Mouse (Mus musculus): Measurements from ENCODE around the gene Sbk2. TPM values are rescaled to one million over a fixed set of nuclear protein-coding genes. Genes with fewer than 3 reads are reported as not detected.

The Sbk2 gene
- polyA plus RNA-seq, 1 experiment from 2014 or later = not detected

DNA sequence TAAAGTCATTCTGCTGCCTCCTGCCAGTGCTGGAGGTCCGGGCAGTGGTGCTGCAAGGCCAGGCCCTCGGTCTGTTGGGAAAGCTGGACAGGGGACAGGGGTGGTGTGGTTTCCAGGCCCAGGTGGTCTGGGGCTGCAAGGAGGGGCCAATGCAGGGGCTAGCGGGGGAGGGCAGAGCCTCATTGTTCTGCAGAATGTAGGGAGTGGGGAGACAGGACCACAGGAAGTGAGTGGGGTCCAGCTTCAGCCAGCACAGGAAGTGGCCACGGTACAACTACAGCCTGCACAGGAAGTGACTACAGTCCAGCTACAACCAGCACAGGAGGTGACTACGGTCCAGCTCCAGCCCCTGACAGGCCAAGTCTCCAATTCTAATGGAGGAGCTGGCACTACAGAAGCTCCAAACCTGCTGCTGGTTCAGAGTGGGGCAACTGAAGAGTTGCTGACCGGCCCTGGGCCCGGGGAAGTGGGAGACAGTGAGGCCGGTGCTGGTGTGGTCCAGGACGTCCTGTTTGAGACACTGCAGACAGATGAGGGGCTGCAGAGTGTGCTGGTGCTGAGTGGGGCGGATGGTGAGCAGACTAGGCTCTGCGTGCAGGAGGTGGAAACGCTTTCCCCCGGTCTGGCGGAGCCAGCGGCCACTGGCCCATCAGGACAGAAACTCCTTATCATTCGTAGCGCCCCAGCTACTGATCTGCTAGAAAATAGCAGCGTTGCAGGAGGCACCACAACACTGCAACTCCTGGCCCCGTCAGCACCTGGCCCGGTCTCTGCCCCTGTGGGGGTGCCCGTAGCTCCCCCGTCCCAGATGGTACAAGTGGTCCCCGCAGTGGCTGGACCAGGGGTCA is 43.0 kb downstream of the Sbk2 start:
- Histone ChIP-seq H3K4me1 (ENCODE audit: control insufficient read depth, insufficient read depth, low read length) (peaks cover 41% of the 10 kb centered on the region), H3K9ac (ENCODE audit: low read length) (peak overlapping the region; percentile 40), H3K27ac (ENCODE audit: low read depth, low read length) (peak overlapping the region; percentile 96), H3K9me3 (replicated peaks; ENCODE audit: control insufficient read depth, low read length) (no peaks in the 10 kb centered on the region), H3K27me3 (replicated peaks; ENCODE audit: control insufficient read depth, insufficient read depth, low read length) (no peaks in the 10 kb centered on the region), H3K4me2 (ENCODE audit: low read length) (peak overlapping the region; percentile 91; the same call in 1 of the 2 replicates), H3K36me3 (ENCODE audit: control insufficient read depth, insufficient read depth, low read length) (peaks cover 41% of the 10 kb centered on the region), H3K4me3 (ENCODE audit: low read depth, low read length) (no peak overlapping the region)
- 59% methylated on average over 23 of the region's 23 CpGs for WGBS
- ATAC-seq = no peak
- no peak for DNase-seq (ENCODE audit: low spot score)

DNA sequence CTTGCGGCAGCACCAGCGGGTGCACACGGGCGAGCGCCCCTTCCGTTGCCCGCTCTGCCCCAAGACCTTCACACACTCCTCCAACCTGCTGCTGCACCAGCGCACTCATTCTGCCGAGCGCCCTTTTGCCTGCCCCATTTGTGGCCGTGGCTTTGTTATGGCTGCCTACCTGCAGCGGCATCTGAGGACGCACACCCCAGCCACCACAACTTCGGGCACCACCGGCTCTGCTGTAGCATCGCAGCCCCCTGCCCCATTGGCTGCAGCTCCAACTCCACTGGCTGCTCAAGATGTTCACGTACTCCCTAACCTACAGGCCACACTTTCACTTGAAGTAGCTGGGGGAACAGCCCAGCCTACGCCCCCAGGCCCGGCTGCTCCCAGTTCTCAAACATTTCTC is 43.7 kb downstream of the Sbk2 start:
- Histone ChIP-seq H3K4me1 (ENCODE audit: control insufficient read depth, insufficient read depth, low read length) (peaks cover 38% of the 10 kb centered on the region), H3K9ac (ENCODE audit: low read length) (no peak overlapping the region), H3K27me3 (replicated peaks; ENCODE audit: control insufficient read depth, insufficient read depth, low read length) (no peaks in the 10 kb centered on the region), H3K4me3 (ENCODE audit: low read depth, low read length) (no peak overlapping the region), H3K27ac (ENCODE audit: low read depth, low read length) (peak overlapping the region; percentile 96; the same call in 1 of the 2 replicates), H3K9me3 (replicated peaks; ENCODE audit: control insufficient read depth, low read length) (no peaks in the 10 kb centered on the region), H3K4me2 (ENCODE audit: low read length) (no peak overlapping the region), H3K36me3 (ENCODE audit: control insufficient read depth, insufficient read depth, low read length) (peaks cover 41% of the 10 kb centered on the region)
- DNase-seq (ENCODE audit: low spot score) = no peak
- WGBS = 85% methylated on average over 18 of the region's 19 CpGs
- no peak for ATAC-seq

DNA sequence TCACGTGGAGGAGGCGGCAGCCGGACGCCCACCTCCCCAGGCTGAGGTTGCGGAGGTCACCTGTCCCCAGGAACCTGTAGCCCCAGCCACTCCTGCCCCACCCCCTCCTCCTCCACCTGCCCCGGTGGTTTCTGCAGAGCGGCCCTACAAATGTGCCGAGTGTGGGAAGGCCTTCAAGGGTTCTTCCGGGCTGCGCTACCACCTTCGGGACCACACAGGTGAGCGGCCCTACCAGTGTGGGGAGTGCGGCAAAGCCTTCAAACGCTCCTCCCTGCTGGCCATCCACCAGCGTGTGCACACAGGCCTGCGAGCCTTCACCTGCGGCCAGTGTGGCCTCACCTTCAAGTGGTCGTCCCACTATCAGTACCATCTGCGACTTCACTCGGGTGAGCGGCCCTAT is 44.2 kb downstream of the Sbk2 start:
- Histone ChIP-seq H3K4me1 (ENCODE audit: control insufficient read depth, insufficient read depth, low read length) (peaks cover 33% of the 10 kb centered on the region), H3K27me3 (replicated peaks; ENCODE audit: control insufficient read depth, insufficient read depth, low read length) (no peaks in the 10 kb centered on the region), H3K4me3 (ENCODE audit: low read depth, low read length) (no peak overlapping the region), H3K4me2 (ENCODE audit: low read length) (no peak overlapping the region), H3K36me3 (ENCODE audit: control insufficient read depth, insufficient read depth, low read length) (peaks cover 41% of the 10 kb centered on the region), H3K9me3 (replicated peaks; ENCODE audit: control insufficient read depth, low read length) (no peaks in the 10 kb centered on the region), H3K27ac (ENCODE audit: low read depth, low read length) (no peak overlapping the region), H3K9ac (ENCODE audit: low read length) (no peak overlapping the region)
- no peak for ATAC-seq
- DNase-seq (ENCODE audit: low spot score) = no peak
- WGBS = 91% methylated on average over 21 of the region's 21 CpGs

DNA sequence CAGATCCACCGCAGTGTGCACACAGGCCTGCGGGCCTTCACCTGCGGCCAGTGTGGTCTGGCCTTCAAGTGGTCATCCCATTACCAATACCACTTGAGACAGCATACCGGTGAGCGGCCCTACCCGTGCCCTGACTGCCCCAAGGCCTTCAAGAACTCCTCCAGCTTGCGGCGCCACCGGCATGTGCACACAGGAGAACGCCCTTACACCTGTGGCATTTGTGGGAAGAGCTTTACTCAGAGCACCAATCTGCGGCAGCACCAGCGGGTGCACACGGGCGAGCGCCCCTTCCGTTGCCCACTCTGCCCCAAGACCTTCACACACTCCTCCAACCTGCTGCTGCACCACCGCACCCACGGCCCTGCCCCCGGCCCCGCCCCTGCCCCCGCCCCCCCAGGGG is 45.1 kb downstream of the Sbk2 start:
- H3K36me3 ChIP-seq (ENCODE audit: control insufficient read depth, insufficient read depth, low read length) = peaks cover 41% of the 10 kb centered on the region
- H3K9me3 ChIP-seq (replicated peaks; ENCODE audit: control insufficient read depth, low read length) = no peaks in the 10 kb centered on the region
- no peak overlapping the region for H3K9ac ChIP-seq (ENCODE audit: low read length)
- WGBS = 85% methylated on average over 21 of the region's 21 CpGs
- H3K4me2 ChIP-seq (ENCODE audit: low read length) = no peak overlapping the region
- H3K4me1 ChIP-seq (ENCODE audit: control insufficient read depth, insufficient read depth, low read length) = peaks cover 29% of the 10 kb centered on the region
- H3K27ac ChIP-seq (ENCODE audit: low read depth, low read length) = no peak overlapping the region
- no peak for DNase-seq (ENCODE audit: low spot score)
- H3K4me3 ChIP-seq (ENCODE audit: low read depth, low read length) = no peak overlapping the region
- H3K27me3 ChIP-seq (replicated peaks; ENCODE audit: control insufficient read depth, insufficient read depth, low read length) = no peaks in the 10 kb centered on the region
- no peak for ATAC-seq

DNA sequence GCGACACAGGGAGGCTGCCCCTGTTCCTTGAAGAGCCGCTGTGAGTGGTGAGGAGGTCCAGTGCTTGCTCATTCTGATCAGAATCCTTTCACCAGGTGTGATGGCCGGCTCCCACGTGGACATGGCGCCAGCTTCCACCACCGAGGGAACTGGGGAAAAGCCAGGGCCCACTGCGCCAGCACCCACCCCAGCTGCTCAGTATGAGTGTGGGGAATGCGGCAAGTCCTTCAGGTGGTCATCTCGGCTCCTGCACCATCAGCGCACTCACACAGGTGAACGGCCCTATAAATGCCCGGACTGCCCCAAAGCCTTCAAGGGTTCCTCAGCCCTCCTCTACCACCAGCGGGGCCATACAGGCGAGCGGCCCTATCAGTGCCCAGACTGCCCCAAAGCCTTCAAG is 45.5 kb downstream of the Sbk2 start:
- Histone ChIP-seq H3K9ac (ENCODE audit: low read length) (no peak overlapping the region), H3K4me1 (ENCODE audit: control insufficient read depth, insufficient read depth, low read length) (peaks cover 25% of the 10 kb centered on the region), H3K27me3 (replicated peaks; ENCODE audit: control insufficient read depth, insufficient read depth, low read length) (no peaks in the 10 kb centered on the region), H3K4me2 (ENCODE audit: low read length) (no peak overlapping the region), H3K4me3 (ENCODE audit: low read depth, low read length) (no peak overlapping the region), H3K9me3 (replicated peaks; ENCODE audit: control insufficient read depth, low read length) (no peaks in the 10 kb centered on the region), H3K27ac (ENCODE audit: low read depth, low read length) (no peak overlapping the region), H3K36me3 (ENCODE audit: control insufficient read depth, insufficient read depth, low read length) (peaks cover 41% of the 10 kb centered on the region)
- DNase-seq (ENCODE audit: low spot score) (no peak), ATAC-seq (no peak)
- WGBS = 90% methylated on average over 15 of the region's 15 CpGs

DNA sequence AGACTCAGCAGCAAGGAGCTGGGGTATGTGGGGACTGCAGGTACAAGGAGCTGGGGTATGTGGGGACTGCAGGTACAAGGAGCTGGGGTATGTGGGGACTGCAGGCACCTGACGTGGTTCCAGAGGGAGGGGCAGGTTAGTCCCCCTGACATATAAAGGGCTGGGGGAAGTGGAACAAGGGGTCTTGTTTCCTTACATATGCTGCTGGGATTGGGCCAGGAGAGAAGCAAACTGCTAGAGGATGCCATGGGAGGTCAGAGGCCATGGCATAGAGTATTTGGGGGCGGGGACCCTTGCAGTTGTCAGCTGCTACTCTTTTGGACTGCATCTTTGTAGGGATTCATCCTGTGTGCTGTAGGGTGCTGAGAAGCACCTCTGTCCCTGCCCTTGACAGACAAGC is 46.7 kb downstream of the Sbk2 start:
- 91% methylated on average over 2 of the region's 2 CpGs for WGBS
- ATAC-seq (no peak), DNase-seq (ENCODE audit: low spot score) (no peak)
- peaks cover 22% of the 10 kb centered on the region for H3K4me1 ChIP-seq (ENCODE audit: control insufficient read depth, insufficient read depth, low read length)
- no peak overlapping the region for H3K27ac ChIP-seq (ENCODE audit: low read depth, low read length)
- no peaks in the 10 kb centered on the region for H3K9me3 ChIP-seq (replicated peaks; ENCODE audit: control insufficient read depth, low read length)
- no peak overlapping the region for H3K4me3 ChIP-seq (ENCODE audit: low read depth, low read length)
- H3K4me2 ChIP-seq (ENCODE audit: low read length) = no peak overlapping the region
- peaks cover 41% of the 10 kb centered on the region for H3K36me3 ChIP-seq (ENCODE audit: control insufficient read depth, insufficient read depth, low read length)
- peak overlapping the region; percentile 0; the same call in 1 of the 2 replicates for H3K9ac ChIP-seq (ENCODE audit: low read length)
- H3K27me3 ChIP-seq (replicated peaks; ENCODE audit: control insufficient read depth, insufficient read depth, low read length) = no peaks in the 10 kb centered on the region

DNA sequence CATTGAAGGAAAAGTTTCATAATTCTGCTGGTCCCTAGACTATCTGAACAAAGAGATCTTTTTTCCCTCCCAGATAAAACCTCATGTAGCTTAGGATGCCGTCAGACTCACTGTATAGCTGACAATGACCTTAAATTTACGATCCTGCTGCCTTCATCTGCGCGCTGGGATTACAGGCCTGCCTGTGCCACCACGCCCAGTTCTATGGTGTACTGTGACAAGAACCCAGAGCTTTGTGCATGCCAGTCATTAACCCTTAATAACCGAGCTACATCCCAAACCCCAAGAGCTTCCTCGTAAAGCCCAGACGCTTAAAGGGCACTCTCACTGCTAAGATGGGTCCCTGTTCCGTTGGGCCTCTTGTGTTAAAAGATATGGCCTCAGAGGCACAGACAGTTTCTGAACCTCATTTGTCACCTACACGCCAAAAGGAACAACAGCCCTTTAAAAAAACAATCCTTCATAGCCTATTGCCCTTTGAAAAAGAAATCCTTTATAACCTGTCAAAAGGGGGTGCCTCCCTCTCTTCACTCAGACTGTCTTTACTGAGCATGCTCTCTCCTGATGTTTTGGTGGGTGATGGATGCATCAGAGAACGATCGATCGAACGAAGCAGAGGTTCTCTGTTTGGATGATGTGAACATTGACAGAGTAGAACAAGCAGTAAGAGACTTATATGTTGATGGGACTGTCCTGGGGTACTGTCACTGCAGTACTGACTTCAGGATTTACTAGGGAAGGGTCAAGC is 48.4 kb downstream of the Sbk2 start:
- DNase-seq (ENCODE audit: low spot score) = peak; percentile 62
- ATAC-seq = peak; percentile 49
- 20% methylated on average over 14 of the region's 14 CpGs for WGBS
- H3K27ac ChIP-seq (ENCODE audit: low read depth, low read length) = peak overlapping the region; percentile 96
- no peaks in the 10 kb centered on the region for H3K27me3 ChIP-seq (replicated peaks; ENCODE audit: control insufficient read depth, insufficient read depth, low read length)
- peak overlapping the region; percentile 76 for H3K4me2 ChIP-seq (ENCODE audit: low read length)
- peaks cover 13% of the 10 kb centered on the region; the same call in 1 of the 2 replicates for H3K4me1 ChIP-seq (ENCODE audit: control insufficient read depth, insufficient read depth, low read length)
- peak overlapping the region; percentile 58 for H3K4me3 ChIP-seq (ENCODE audit: low read depth, low read length)
- peak overlapping the region; percentile 82 for H3K9ac ChIP-seq (ENCODE audit: low read length)
- peaks cover 34% of the 10 kb centered on the region for H3K36me3 ChIP-seq (ENCODE audit: control insufficient read depth, insufficient read depth, low read length)
- H3K9me3 ChIP-seq (replicated peaks; ENCODE audit: control insufficient read depth, low read length) = no peaks in the 10 kb centered on the region

DNA sequence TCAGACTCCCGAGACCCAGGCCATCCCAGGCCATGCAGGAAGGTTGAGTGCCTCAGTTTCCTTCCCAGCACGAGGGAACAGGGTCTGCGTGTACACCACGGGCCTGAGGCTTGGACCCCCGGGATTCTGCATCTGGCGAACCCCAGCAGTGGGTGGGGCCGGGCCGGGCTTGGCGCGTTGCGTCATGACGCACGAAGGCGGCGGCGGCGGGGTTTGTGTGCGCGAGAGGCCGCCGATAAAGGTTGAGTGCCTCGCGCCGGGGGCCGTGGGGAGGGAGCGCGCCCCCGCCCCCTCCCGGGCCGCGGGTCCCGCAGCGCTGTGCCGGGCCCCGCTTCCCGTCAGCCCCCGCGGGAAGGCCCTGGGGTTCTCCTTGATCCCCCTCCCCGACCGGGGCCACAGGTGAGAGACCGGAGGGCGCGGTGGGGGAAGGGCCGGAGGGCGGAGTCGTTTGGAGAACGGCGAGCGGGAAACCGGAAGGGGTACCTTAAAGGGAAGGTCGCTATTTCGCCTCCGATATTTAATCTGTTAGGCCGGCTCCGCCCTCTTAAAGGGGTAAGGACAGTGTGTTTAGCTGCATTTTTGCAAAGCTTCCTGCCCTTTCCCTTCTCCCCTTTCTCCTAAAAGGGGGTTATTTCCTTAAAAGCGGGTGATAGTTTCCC is 49.1 kb downstream of the Sbk2 start, which contains the start of gene Zfp628:
Zfp628 (plus strand) TSS at position 211 of the 659 bp plus-strand sequence.
- H3K36me3 ChIP-seq (ENCODE audit: control insufficient read depth, insufficient read depth, low read length) = peaks cover 27% of the 10 kb centered on the region
- H3K27ac ChIP-seq (ENCODE audit: low read depth, low read length) = peak within 1 kb of the TSS; percentile 96
- H3K4me2 ChIP-seq (ENCODE audit: low read length) = peak within 1 kb of the TSS; percentile 76
- no peaks in the 10 kb centered on the region for H3K9me3 ChIP-seq (replicated peaks; ENCODE audit: control insufficient read depth, low read length)
- H3K4me3 ChIP-seq (ENCODE audit: low read depth, low read length) = peak within 1 kb of the TSS; percentile 58
- DNase-seq (ENCODE audit: low spot score) (peak; percentile 97), ATAC-seq (peak; percentile 93)
- H3K4me1 ChIP-seq (ENCODE audit: control insufficient read depth, insufficient read depth, low read length) = peaks cover 13% of the 10 kb centered on the region; the same call in 1 of the 2 replicates
- H3K27me3 ChIP-seq (replicated peaks; ENCODE audit: control insufficient read depth, insufficient read depth, low read length) = no peaks in the 10 kb centered on the region
- under 1% methylated on average over 52 of the region's 56 CpGs for WGBS
- H3K9ac ChIP-seq (ENCODE audit: low read length) = peak within 1 kb of the TSS; percentile 82

Data from forebrain, embryonic 14.5 days (tissue).